Mouse (Mus musculus) left cerebral cortex, postnatal 14 days (tissue): ENCODE measurements around the gene Dctn1. TPM values are rescaled to one million over a fixed set of nuclear protein-coding genes. Genes with fewer than 3 reads are reported as not detected.
A peak's percentile ranks its signal among the peaks of the same experiment; 100 is the strongest.
"Not testable (repeated sequence)": the region's sequence is repeated elsewhere in the genome, so short reads cannot be mapped to it uniquely, and the experiment has no call there.

ENCODE experiments used
- DNase-seq, 2 experiments: peaks; one replicate each; pipeline ENCODE4 v3.0.0; 2021 to 2022; ENCODE audit warnings: low spot score in 2 of 2, mixed read lengths in 1 of 2
- intact Hi-C: fragments of 180-260 bp; cut with DNase I; formaldehyde crosslinking; loops from one replicate; pipeline ENCODE4 v1.15.1; 2025
- total RNA-seq, 2 experiments: library from RNA; stranded (reverse); gene quantifications; 2 replicates each; pipeline ENCODE4 v1.2.3; 2021

The Dctn1 gene
- total RNA-seq, 2 experiments from 2014 or later: 341 to 348 TPM

DNA sequence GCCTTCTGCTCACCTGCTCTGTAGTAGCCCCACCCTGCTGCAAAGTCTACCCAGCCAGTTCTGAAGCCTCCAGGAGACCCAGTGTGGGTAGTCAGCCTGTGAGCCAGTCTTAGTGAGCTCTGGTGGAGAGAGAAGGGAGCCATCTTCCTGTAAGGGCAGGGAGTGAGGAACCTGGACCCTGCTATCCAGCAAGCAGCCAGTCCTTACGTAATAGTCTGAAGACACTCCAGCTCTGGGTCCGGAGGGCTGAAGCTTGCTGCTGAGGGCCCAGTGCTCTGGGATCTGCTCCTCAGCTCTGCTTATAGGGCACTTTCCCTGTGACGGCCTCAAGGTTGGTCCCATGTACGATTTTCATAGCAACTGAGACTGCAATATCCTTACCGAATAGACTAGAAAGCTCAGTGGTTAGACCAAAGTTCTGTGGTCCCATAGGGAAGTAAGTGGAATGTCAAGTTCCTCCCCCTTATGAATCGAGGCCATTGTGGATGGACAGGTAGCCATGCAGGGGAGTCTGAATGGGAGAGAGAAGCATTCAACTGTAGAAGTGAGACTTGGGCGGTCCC is 30.7 kb upstream of the Dctn1 start, which contains the start of gene Rtkn:
Rtkn (plus strand) TSS at position 513 of the 563 bp plus-strand sequence.
- no peak for DNase-seq

DNA sequence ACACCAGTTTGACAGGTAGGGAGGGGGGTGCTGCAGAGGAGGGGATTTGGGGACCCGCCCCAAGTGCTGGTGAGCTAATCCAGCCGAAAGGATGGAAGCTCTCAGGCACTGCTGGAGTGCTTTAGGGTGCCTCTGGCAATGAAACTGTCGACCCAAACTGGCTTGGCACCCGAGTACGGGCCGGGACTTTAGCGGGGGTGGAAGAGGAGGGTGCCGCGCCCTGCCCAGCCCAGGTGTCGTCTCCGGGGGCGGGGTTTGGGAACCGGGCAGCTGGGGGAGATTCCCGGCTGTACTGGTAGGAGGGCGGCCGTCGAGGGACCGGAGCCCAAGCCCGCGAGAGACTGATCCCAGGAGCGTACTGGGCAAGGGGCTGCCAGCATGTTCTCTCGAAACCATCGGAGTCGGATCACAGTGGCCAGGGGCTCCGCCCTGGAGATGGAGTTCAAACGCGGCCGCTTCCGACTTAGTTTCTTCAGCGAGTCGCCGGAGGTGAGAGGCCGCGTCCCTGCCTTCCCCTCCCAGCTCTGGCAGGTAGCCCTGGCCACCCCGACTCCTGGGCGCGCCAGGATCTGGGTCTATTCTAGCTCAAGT is 30.1 kb upstream of the Dctn1 start:
- DNase-seq: no peak
- intact Hi-C loops: no loop called here

More for the DNA sequence above, 30.7 kb upstream of the Dctn1 start, which contains the start of gene Rtkn:
- intact Hi-C loops: no loop called here

DNA sequence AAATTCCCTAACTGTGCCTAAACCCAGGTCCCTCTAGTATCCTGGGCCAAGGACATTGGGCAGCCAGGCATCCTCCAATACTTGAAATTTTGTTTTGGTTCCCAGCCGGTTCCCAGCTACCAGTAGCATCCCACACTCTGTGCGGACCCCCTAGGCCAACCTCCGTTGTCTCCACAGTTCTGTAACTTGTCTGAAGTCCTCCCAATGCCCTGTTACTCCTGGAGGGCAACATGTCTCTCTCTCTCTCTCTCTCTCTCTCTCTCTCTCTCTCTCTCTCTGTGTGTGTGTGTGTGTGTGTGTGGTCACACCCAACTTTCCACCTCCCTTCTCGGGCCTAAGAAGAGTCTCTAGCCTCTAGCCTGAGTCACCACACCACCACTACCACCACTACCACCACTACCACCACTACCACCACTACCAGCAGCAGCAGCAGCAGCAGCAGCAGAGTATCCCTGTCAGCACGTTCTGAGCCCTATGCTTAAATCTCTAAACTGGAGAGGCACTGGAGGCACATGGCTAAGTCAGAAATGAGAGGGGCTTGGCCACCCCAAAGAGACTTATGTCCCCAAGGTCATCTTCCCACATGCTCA is 29.3 kb upstream of the Dctn1 start:
- intact Hi-C loops: no loop called here

DNA sequence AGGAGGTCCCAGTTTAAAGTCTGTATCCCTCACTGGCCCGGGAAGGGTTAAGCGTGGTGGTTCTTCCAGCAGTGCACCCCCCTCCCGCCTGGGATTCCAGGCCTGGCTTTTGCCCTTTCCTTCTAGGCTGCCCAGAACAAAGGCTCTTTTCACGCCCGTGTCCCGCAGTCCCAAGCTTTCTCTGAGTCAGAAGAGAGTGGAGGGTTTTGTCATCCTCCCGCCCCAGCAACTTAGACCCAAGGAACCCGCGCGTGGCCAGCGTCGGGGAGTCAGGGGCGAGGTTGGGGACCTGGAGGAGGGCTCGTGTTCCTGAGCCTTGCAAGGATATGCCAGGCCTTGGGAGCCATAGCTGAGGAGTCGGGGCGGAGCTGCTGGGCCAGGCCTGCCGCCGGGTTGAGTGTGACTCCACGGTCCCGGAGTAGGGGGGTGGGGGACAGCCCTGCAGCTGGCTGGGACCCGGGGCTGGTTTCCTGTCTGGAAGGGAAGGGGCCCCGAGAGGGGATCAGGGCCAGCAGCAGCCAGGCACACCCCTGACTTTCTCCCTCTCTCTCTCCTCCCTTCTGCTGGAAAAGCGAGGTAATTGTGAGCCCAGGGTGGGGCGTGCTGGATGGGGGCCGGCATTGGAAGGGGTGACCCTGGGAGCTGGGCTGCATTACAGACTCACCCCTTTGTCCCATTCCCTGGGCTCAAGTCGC is 28.7 kb upstream of the Dctn1 start:
- intact Hi-C loops: no loop called here
- no peak for DNase-seq

More for the DNA sequence above, 29.3 kb upstream of the Dctn1 start:
- no peak for DNase-seq

DNA sequence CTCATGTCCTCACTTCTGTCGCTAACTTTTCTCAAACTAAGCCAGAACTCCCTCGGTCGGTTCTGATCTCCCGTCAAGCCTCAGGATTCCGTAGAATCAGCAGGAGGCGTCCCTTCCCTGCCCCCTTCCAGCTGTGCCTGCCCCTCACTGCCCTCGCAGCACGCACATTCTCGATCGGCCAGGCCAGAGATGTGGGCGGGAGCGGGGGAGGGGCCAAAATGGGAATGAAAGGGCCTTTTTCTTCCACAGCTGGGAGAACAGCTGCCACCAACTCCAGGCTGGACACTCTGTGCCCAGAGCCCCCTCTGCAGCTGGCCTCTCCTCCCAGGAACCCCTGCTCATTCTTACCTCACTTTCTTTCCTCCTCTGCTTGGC is 28.2 kb upstream of the Dctn1 start:
- DNase-seq: peak; percentile 66 to 76
- intact Hi-C loops: no loop called here

DNA sequence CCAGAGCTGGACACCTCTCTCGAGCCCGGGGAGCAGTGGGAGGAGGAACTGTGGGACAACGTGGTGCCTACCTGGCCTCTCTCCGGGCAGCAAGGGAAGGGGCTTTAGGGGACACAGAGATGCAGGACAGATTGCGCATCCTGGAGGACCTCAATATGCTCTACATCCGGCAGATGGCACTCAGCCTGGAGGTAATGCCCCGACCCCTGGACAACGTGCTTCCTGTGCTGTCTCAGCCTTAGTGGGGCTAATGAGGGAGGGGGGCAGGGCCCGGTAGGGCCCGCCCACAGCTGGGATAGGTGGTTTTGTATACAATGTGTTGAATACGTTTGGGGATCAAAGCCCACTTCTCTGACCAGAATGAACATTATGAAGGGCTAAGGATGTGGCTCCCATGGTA is 27.7 kb upstream of the Dctn1 start:
- DNase-seq: no peak
- intact Hi-C loops: no loop called here

DNA sequence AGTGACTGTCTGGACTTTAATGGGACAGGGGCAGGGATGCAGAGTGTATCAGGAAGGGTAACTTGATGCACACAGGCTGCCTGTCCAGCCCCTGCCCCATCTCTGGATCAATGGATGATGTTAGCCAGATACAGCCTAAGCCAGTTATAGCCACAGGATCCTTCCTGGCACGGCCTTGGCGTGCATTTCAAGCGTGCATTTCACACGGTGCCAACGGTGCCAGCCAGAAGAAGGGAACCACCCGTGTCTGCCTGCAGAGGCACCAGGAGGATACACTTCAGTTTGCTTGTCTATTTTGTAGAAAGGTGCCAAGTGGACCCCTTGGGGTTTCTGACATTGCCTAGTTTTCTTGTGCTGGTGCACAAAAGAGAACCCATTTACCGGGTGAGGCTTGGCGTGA is 25.7 kb upstream of the Dctn1 start:
- no peak for DNase-seq
- intact Hi-C loops: no loop called here

DNA sequence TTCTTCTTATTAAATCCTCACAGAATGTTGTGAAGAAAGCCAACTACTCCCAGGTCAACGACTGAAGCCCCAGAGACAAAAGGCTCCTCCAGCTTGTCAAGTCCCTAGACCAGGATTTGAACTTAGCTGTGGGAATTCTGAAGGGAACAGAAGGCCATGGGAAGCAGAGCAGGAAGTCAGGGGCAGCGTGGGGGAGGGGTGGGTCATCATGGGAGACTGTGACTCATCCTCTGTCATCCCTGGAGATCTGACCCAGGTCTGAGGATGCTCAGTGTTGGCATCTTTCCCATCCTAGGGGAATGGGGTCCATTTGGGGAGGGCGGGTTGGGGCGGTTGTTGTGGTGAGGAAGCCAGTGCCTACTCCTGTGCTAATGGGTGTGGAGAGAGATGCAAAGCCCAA is 24.1 kb upstream of the Dctn1 start:
- intact Hi-C loops: no loop called here
- DNase-seq: no peak

DNA sequence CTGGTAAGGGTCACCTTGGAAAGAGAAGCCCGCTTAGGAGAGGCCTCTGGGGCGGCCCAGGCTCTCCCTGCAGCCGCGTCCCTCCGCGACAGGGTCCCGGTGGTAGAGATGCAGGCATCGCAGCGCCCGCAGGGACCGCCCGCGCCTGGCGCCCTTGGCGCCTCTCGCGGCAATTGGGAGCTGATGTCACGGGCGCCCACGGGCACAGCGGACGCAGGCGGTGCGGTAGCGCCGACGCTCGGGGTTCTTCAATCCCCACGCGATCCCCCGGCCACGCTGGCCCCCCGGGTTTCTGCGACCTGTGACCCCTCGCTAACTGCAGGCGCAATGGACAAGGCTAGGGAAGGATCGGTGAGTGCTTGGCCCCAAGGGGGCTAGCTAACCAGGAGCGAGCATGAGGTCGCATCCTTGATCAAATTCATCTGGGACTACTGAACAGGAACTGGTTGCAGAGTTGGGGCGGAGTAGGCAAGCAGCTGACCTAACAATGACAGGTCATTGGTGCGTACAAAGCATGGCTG is 23.4 kb upstream of the Dctn1 start:
- intact Hi-C loops: no loop called here
- peak; percentile 68 to 74 for DNase-seq

DNA sequence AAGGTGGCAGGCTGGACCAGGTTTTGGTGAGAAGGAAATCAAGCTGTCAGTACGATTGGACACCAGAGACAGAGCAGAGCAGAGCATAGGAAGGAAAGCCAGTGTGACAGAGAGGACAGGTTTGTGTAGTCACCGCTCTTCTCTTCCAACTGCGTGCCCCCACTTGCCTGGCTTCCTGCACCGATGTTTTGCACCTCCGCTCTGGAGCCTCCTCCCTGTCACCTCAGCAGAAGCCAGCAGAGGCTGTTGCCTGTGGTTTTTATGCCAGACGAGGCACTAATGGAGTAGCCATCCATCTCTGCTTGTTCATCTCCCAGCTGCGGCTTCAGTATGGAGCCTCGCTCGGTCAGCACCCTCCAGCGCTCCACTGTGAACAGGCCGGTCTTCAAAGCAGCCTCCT is 22.8 kb upstream of the Dctn1 start:
- intact Hi-C loops: no loop called here
- no peak for DNase-seq

DNA sequence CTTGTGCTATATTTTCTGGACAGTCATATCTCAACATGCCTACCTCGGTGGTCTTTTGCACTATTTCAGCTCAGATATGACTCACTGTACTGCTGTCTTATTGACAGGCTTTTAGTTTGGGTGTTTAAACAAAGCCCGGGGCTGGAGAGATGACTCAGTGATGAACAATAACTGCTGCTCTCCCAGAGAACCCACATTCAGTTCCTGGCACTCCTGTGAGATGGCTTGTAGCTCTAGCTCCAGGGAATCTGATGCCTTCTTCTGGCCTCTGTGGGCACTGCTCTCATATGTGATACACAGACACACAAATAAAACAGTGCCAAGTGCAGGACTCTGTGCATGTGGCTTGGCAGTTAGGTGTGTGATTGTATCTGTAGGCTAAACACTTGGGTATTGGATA is 20.5 kb upstream of the Dctn1 start:
- intact Hi-C loops: no loop called here
- no peak for DNase-seq

DNA sequence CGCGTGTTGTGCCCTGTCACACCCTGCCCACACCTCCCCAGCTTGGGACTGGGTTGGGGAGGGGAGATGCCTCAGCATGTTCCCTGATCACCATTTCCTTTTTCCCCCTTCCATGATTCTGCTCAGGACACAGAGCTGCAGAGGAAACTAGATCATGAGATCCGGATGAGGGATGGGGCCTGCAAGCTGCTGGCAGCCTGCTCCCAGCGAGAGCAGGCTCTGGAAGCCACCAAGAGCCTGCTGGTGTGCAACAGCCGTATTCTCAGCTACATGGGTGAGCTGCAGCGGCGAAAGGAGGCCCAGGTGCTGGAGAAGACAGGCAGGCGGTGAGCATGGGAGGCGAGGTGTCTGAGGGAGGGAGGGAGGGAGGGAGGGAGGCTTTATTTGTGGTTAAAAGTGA is 19.9 kb upstream of the Dctn1 start:
- DNase-seq: no peak
- intact Hi-C loops: no loop called here

DNA sequence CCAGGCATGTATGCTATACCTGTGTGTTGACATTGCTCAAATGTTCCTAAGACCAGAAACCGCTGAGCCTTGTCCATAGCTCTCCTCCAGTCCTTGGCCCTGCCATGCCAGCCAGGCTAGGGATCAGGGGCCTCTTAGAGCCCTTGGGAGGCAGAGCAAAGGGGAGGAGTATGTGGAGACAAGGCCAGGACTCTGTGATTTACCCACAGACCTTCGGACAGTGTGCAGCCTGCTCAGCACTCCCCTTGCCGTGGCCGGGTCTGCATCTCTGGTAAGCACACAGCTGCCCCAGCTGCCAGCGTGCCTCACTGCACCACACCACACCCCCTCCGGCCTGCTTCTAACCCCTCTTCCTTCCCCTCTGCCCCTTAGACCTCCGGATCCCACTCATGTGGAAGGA is 18.4 kb upstream of the Dctn1 start:
- DNase-seq: no peak
- intact Hi-C loops: no loop called here

DNA sequence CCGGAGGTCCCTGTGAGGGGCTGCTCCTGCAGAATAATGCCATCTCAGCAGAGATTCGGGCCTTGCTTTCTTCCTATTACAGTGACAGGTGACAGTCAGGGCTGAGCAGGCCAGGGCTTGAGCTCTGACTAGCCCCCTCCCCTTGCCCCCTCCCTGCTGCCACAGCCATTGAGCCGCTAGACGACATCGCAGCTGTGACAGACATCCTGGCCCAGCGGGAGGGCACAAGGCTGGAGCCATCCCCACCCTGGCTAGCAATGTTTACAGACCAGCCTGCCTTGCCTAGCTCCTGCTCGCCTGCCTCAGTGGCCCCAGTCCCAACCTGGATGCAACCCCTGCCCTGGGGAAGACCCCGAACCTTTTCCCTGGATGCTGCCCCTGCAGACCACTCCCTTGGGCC is 14.0 kb upstream of the Dctn1 start:
- intact Hi-C loops: no loop called here
- DNase-seq: peak in 1 of 2 experiments; percentile 2

DNA sequence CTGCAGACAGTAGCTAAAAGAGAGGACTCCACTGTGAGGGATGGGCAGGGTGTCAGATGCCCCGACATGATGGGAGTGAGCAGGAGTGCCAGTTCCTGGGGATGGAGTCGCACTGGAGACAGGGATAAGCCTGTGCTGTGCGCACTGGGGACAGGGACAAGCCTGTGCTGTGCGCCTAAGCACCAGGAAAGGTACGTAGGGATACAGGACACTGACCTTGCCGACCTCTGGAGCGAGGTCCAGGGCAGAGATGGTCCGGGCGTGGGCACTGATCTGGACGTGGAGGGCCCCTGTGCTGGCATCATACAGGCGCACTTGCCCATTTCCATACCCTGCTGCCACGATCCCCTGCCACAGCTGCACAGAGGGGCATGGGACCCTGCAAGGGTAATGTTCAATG is 12.7 kb upstream of the Dctn1 start:
- intact Hi-C loops: no loop called here
- peak in 1 of 2 experiments; percentile 3 for DNase-seq

DNA sequence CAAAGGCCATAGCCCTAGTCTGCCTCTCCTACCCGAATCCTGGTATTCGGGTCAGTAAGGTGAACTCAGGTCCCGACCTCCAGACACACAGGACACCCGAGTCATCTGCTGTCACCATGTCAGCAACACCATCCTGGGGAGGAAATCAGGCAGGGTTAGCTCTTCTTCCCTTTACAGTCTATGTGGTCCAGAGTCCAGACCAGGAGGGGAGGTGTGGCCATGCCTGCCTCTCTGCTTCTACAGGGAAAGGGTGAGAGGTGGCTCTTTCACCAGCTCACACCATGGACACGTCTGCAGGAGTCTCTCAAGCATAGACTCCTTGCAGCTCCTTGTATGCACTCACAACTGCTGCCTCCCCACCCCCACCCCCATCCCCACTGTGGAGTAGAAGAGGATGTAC is 12.2 kb upstream of the Dctn1 start:
- intact Hi-C loops: no loop called here
- no peak for DNase-seq

DNA sequence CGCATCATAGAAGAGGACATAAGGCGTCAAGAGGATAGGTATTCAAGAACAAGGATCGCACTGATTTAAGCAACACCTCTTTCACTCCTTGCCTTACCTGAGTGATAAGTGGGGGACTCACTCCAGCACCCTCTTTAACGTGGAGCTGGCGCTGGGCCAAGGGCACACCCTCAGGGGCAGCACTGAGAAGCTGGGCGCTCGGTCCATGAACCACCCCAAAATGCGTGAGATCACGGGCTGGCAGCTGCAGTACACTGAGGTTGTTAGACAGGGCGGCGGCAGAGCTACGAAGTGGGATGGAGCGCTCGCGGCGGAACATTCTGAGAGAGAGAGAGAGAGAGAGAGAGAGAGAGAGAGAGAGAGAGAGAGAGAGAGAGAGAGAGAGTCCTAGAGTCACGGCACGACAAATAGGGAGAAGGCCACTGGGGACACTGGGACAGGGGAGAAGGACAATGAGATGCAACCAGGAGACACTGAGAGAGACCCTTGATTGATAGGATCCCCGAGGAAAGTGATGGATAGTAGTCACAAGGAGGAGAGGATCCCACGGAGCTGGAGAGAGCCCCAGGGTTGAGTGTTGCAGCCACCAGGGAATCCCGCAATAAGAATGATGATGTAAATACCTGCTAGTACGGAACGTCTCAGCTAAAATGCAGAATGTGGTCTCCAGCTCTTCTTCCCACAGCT is 10.0 kb upstream of the Dctn1 start:
- intact Hi-C loops: loop anchor here (5.0 kb wide), 1 partner anchor 38 kb away; the partner anchor contains the start of gene Mogs
- DNase-seq: peak in 1 of 2 experiments; percentile 47

DNA sequence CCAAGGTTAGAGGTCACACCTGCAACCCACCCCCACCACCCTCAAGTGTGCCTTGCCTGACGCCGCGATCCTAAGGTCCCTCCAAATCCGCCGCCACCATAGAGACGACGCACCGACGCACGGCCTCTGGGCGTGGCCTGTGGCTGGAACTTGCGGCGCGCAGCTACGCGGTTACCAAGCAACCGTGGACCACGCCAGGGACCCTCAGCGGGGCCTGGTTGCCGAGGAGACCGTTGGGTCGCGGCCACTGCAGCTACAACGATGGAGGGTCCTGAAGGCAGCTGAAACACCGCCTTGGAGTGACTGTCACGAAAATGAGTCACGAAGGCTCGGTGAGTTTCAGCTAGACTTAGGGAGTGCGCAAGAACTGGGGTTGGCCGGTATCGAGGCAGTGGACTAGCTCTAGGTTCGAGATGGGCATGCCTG is 9.4 kb upstream of the Dctn1 start, which contains the start of the genes Wdr54 and 1700003E16Rik:
Wdr54 (minus strand) TSS at position 139 of the 426 bp plus-strand sequence.
1700003E16Rik (plus strand) TSS at position 146 of the 426 bp plus-strand sequence.
- peak; percentile 78 to 82 for DNase-seq
- intact Hi-C loops: loop anchor here (5.0 kb wide), 1 partner anchor 39 kb away; the partner anchor contains the start of gene Mogs

DNA sequence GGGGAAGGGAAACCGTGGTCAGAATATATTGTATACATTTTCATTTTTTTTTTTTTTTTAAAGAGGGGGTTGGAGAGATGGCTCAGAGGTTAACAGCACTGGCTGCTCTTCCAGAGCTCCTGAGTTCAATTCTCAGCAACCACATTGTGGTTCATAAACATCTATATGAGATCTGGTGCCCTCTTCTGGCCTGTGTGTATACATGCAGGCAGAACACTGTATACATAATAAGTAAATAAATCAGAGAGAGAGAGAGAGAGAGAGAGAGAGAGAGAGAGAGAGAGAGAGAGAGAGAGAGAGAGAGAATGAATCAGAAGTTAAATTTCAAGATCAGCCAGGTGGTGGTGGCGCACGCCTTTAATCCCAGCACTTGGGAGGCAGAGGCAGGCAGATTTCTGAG is 6.3 kb upstream of the Dctn1 start:
- DNase-seq: not testable (repeated sequence)
- intact Hi-C loops: loop anchor here (5.0 kb wide), 1 partner anchor 42 kb away; the partner anchor contains the start of gene Mogs
